Mouse (Mus musculus) heart, embryonic 16.5 days (tissue): ENCODE data around the gene Zdhhc7. TPM values are rescaled to one million over a fixed set of nuclear protein-coding genes. Genes with fewer than 3 reads are reported as not detected.

ENCODE experiments used
- polyA plus RNA-seq: library from polyadenylated mRNA; unstranded; fragments of >200 nt; fragmentation: Nextera tagmentation; extraction: Ambion mirVana; gene quantifications from 2 replicates; pipeline ENCODE4 v1.2.1, GENCODE M21; 2015

Zdhhc7 gene
- polyA plus RNA-seq, 1 experiment from 2014 or later = 35.8 TPM

Other genes starting within 250 kb of the Zdhhc7 start
- 10.8 and 11.4 TPM in 2 replicates for gene Klhl36, start 239.2 kb downstream of the Zdhhc7 start, polyA plus RNA-seq
- gene Usp10, start 191.1 kb downstream of the Zdhhc7 start, polyA plus RNA-seq = 90.7 and 101 TPM in 2 replicates
- 4.5 and 7.6 TPM in 2 replicates for gene Gm20388, start 190.6 kb downstream of the Zdhhc7 start, polyA plus RNA-seq
- 2.4 and 3.6 TPM in 2 replicates for gene Crispld2, start 109.0 kb downstream of the Zdhhc7 start, polyA plus RNA-seq
- 8.4 and 9.4 TPM in 2 replicates for gene 6430548M08Rik, start 12.7 kb upstream of the Zdhhc7 start, polyA plus RNA-seq
- gene Fam92b, start 76.0 kb upstream of the Zdhhc7 start, polyA plus RNA-seq = 0.66 and 0.79 TPM in 2 replicates
- gene Gse1, start 127.0 kb upstream of the Zdhhc7 start, polyA plus RNA-seq = 7.7 and 9.7 TPM in 2 replicates